ENCODE assay signal across 27 mouse cellular contexts in the genomic region with DNA sequence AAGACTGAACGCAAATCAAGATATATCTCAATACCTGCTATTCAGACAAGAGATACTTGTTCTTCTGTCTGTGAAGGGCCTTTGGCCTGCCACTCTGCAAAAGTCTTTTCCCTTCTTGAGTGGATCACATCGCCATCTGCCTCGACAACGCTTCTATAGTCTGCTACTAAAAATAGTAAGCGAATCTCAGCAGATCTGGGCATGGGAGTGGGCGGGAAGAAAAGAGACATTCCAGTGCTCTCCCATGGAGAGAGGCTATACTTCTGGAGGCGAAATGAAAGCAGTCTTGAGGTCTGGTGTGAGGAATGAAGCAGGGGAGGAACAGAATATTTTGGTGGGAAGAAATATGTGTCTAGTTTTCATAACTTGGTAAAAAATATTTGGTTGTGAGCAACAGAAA.
A peak's percentile ranks its signal among the peaks of the same experiment; 100 is the strongest.
DNase-seq lines count a peak whose midpoint lies in the region; ATAC-seq lines count a peak whose summit lies in the region.
"Had no signal": no experiment of that assay in that cellular context is flagged by ENCODE, and none has a peak within 500 bp of the region (broad histone marks: within the 10 kb centered on the region; RNA-seq: fewer than 3 reads in every experiment).

No protein-coding gene starts in this region.

- intact Hi-C loops in left cerebral cortex, postnatal 25 days (cut with DNase I) = loop anchor here (5.0 kb wide), 1 partner anchor 289 kb away; no protein-coding TSS in a partner anchor
- intact Hi-C loops in gastrocnemius, postnatal 14 days (cut with DNase I; ENCODE audit: low total_unique reads) = no loop called here

- peaks cover 8% of the 10 kb centered on the region; the same call in 1 of the 2 replicates for H3K36me3 ChIP-seq in heart, embryonic 12.5 days
- H3K36me3 ChIP-seq: embryonic facial prominence, embryonic 12.5 days; heart, embryonic 13.5 days; hindbrain, embryonic 15.5 days; midbrain, embryonic 15.5 days had no signal

- DNase-seq in heart, adult 11 months = peak; percentile 22
- peak; percentile 3 for DNase-seq in 3T3-L1 (ENCODE audit: low read depth, low spot score)
- DNase-seq in frontal cortex, postnatal 36 days (ENCODE audit: low spot score in 2 of 2) = peak; percentile 56 to 83
- DNase-seq in left cerebral cortex, postnatal 25 days (ENCODE audit: low spot score in 2 of 2) = peak; percentile 46 to 93
- DNase-seq in gastrocnemius, postnatal 14 days = no peak
- no peak for DNase-seq in cerebellum, adult 8-10 months
- no peak for DNase-seq in spleen, postnatal 14 days (ENCODE audit: low spot score in 2 of 2)
- DNase-seq: adrenal gland, postnatal 10 days; cerebellum, adult 11 months; cerebellum, adult 9-11 months; embryo, embryonic 11 days; gastrocnemius, postnatal 36 days; heart, adult 2 months; heart, postnatal 10 days; kidney, adult 11 months; kidney, postnatal 14 days; liver, postnatal 0 days had no signal

- H3K4me3 ChIP-seq in heart, embryonic 12.5 days = no peak overlapping the region
- H3K4me3 ChIP-seq: embryonic facial prominence, embryonic 12.5 days; heart, adult 2 months; heart, embryonic 13.5 days; hindbrain, embryonic 15.5 days; liver, embryonic 12.5 days; midbrain, embryonic 15.5 days had no signal

- no peaks in the 10 kb centered on the region; the same call in 1 of the 2 replicates for H3K9me3 ChIP-seq in heart, embryonic 12.5 days (replicated peaks)
- H3K9me3 ChIP-seq: embryonic facial prominence, embryonic 12.5 days; heart, embryonic 13.5 days; hindbrain, embryonic 15.5 days; liver, embryonic 12.5 days; midbrain, embryonic 15.5 days had no signal

- no peak for ATAC-seq in heart, embryonic 12.5 days (ENCODE audit: insufficient number of reproducible peaks, low FRiP score)
- ATAC-seq: forebrain, embryonic 14.5 days; inflammation-experienced regulatory T-cells, adult 6 months; liver, embryonic 12.5 days; liver, postnatal 0 days; midbrain, embryonic 15.5 days; Patski had no signal

- no peak overlapping the region for H3K4me2 ChIP-seq in heart, embryonic 12.5 days
- H3K4me2 ChIP-seq: embryonic facial prominence, embryonic 12.5 days; heart, embryonic 13.5 days; hindbrain, embryonic 15.5 days; liver, embryonic 12.5 days; midbrain, embryonic 15.5 days had no signal

- no peaks in the 10 kb centered on the region for H3K27me3 ChIP-seq in heart, embryonic 12.5 days (replicated peaks)
- H3K27me3 ChIP-seq: embryonic facial prominence, embryonic 12.5 days; heart, embryonic 13.5 days; hindbrain, embryonic 15.5 days; liver, embryonic 12.5 days; midbrain, embryonic 15.5 days; Patski had no signal

- 0 out of 2 replicates have a peak, but pooled peaks cover 2% of the 10 kb centered on the region for H3K4me1 ChIP-seq in heart, embryonic 12.5 days (replicated peaks)
- H3K4me1 ChIP-seq: embryonic facial prominence, embryonic 12.5 days; hindbrain, embryonic 15.5 days; liver, embryonic 12.5 days; midbrain, embryonic 15.5 days had no signal

- H3K27ac ChIP-seq in heart, embryonic 12.5 days (ENCODE audit: poor library complexity, severe bottlenecking) = no peak overlapping the region
- H3K27ac ChIP-seq: embryonic facial prominence, embryonic 12.5 days; heart, adult 2 months; heart, embryonic 13.5 days; hindbrain, embryonic 15.5 days; liver, embryonic 12.5 days; macrophage; midbrain, embryonic 15.5 days had no signal

- no peak overlapping the region for H3K9ac ChIP-seq in heart, embryonic 12.5 days
- H3K9ac ChIP-seq: embryonic facial prominence, embryonic 12.5 days; heart, embryonic 13.5 days; hindbrain, embryonic 15.5 days; liver, embryonic 12.5 days; liver, postnatal 0 days; midbrain, embryonic 15.5 days had no signal

- WGBS in heart, embryonic 12.5 days = 62% methylated on average over 7 of the region's 7 CpGs

Comparison
In these comparisons a context has a peak if more than half of its experiments do, and no peak if none do; other contexts are left out.
1. DNase-seq: peak in heart, adult 11 months (single experiment), 3T3-L1 (single experiment), frontal cortex, postnatal 36 days (2 of 2) and left cerebral cortex, postnatal 25 days (2 of 2); none in gastrocnemius, postnatal 14 days (single experiment), cerebellum, adult 8-10 months (single experiment) and spleen, postnatal 14 days (0 of 2).